Mouse (Mus musculus): Measurements from ENCODE around the gene Aph1b. TPM values are rescaled to one million over a fixed set of nuclear protein-coding genes. Genes with fewer than 3 reads are reported as not detected.
"Not testable (repeated sequence)": the region's sequence is repeated elsewhere in the genome, so short reads cannot be mapped to it uniquely, and the experiment has no call there.

Gene Aph1b
- polyA plus RNA-seq, 1 experiment, result 6.5 TPM

DNA sequence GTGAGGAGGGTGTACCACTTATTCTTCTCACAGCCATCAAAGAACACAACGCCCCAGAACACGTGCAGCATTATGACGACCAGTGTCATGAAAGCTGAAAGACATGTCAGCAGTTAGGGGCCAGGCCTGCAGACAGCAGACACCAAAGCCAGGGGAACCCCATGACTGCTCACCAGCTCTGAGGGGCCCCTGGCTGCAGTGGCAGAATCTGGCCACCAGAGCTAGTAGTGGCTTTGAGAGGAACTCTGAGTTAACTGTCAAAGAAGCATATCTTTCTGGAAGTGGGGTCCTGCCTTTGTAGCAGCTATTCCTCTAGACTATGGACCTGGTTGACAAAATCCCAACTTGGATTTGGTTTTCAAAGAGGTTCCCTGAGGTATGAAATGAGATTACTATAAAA lies 10.7 kb downstream of the Aph1b start:
- not testable (repeated sequence) for H3K36me3 ChIP-seq (ENCODE audit: control insufficient read depth, insufficient read depth, low read length); H3K4me1 ChIP-seq (ENCODE audit: control insufficient read depth, insufficient read depth, low read length); H3K4me3 ChIP-seq (ENCODE audit: insufficient read depth, low read depth, low read length); H3K27me3 ChIP-seq (replicated peaks; ENCODE audit: control insufficient read depth, insufficient read depth, low read length); H3K27ac ChIP-seq (ENCODE audit: insufficient read depth, low read depth, low read length); DNase-seq
- 83% methylated on average over 1 of the region's 3 CpGs for WGBS
- TF ChIP-seq CTCF (conservative IDR thresholded peaks at IDR 0.05; ENCODE audit: insufficient read depth, insufficient read length, low read depth, low read length), result 0 out of 2 replicates have a peak, but pooled peaks have one; percentile 9

DNA sequence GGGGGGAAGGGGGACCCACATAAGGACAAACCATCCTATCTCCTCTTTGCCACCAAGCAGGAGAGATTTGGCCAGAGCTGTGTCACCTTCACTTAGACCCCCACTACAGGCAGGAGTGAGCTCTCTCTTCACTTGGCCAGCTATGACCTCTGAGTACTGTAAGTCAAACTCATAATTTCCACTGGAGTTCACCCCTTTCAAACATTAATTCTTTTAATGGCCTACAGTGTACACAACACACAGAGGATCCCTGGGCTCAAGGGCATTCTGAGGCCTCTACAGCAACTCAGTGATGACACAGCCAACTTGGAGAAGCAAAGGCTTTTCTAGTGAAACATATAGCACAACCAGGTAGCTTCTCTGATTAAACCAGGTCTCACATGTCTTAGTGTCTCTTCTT lies 24.6 kb downstream of the Aph1b start:
- H3K4me1 ChIP-seq (ENCODE audit: control insufficient read depth, insufficient read depth, low read length), result peaks cover 20% of the 10 kb centered on the region
- no peak overlapping the region for H3K4me3 ChIP-seq (ENCODE audit: insufficient read depth, low read depth, low read length)
- peak; percentile 81 for DNase-seq
- peak overlapping the region; percentile 93 for H3K27ac ChIP-seq (ENCODE audit: insufficient read depth, low read depth, low read length)
- H3K27me3 ChIP-seq (replicated peaks; ENCODE audit: control insufficient read depth, insufficient read depth, low read length), result no peaks in the 10 kb centered on the region
- no peaks in the 10 kb centered on the region for H3K36me3 ChIP-seq (ENCODE audit: control insufficient read depth, insufficient read depth, low read length)
- TF ChIP-seq POLR2A (IDR thresholded peaks at IDR 0.05; ENCODE audit: low read depth, low read length) (no peak), CTCF (conservative IDR thresholded peaks at IDR 0.05; ENCODE audit: insufficient read depth, insufficient read length, low read depth, low read length) (no peak)

DNA sequence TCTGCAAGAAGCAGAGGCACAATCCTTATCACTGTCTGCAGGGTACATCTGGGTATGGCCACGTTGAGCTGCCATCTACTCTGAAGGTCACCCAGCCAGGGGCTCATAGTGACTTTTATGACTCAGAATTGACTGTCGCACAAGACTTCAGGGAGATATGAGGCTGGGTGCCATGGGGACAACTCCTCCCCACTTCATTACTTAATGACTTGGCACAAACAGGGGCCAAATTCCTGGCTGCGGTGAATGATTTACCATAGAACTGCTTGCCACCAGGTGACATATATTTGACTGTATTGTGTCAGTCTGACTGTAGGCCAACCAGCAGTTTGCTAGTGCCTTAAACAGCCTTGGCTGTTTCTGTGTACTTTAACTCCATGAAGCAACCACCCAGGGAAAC lies 26.0 kb downstream of the Aph1b start:
- Histone ChIP-seq H3K4me1 (ENCODE audit: control insufficient read depth, insufficient read depth, low read length) (peaks cover 20% of the 10 kb centered on the region), H3K36me3 (ENCODE audit: control insufficient read depth, insufficient read depth, low read length) (no peaks in the 10 kb centered on the region), H3K27me3 (replicated peaks; ENCODE audit: control insufficient read depth, insufficient read depth, low read length) (no peaks in the 10 kb centered on the region), H3K27ac (ENCODE audit: insufficient read depth, low read depth, low read length) (peak overlapping the region; percentile 93), H3K4me3 (ENCODE audit: insufficient read depth, low read depth, low read length) (no peak overlapping the region)
- no peak for TF ChIP-seq POLR2A (IDR thresholded peaks at IDR 0.05; ENCODE audit: low read depth, low read length)
- no peak for TF ChIP-seq CTCF (conservative IDR thresholded peaks at IDR 0.05; ENCODE audit: insufficient read depth, insufficient read length, low read depth, low read length)
- 22% methylated on average over 3 of the region's 3 CpGs for WGBS
- DNase-seq, result peak; percentile 94

DNA sequence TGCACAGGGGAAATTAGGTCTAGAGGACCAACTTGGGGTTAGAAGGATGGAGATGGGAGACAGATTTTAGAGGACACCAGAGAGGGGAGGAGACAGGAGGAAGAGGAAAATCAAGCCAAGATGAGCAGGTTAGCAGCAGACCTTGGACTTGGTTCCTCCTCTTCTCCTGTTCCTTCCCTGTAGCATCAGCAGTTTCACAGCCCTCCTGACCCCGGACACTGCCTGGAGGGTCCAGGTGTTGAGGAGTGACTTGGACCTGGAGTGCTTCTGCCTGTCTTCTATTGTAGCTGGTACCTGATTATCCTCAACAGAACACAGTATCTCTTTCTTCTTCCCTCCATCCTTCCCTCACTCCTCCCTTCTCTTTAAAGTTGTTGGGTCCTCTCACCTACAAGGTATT lies 26.6 kb downstream of the Aph1b start:
- peak; percentile 71 for DNase-seq
- 58% methylated on average over 1 of the region's 1 CpGs for WGBS
- TF ChIP-seq CTCF (conservative IDR thresholded peaks at IDR 0.05; ENCODE audit: insufficient read depth, insufficient read length, low read depth, low read length) (no peak), POLR2A (IDR thresholded peaks at IDR 0.05; ENCODE audit: low read depth, low read length) (no peak)
- Histone ChIP-seq H3K4me1 (ENCODE audit: control insufficient read depth, insufficient read depth, low read length) (peaks cover 20% of the 10 kb centered on the region), H3K36me3 (ENCODE audit: control insufficient read depth, insufficient read depth, low read length) (no peaks in the 10 kb centered on the region), H3K4me3 (ENCODE audit: insufficient read depth, low read depth, low read length) (no peak overlapping the region), H3K27me3 (replicated peaks; ENCODE audit: control insufficient read depth, insufficient read depth, low read length) (no peaks in the 10 kb centered on the region), H3K27ac (ENCODE audit: insufficient read depth, low read depth, low read length) (peak overlapping the region; percentile 89)

DNA sequence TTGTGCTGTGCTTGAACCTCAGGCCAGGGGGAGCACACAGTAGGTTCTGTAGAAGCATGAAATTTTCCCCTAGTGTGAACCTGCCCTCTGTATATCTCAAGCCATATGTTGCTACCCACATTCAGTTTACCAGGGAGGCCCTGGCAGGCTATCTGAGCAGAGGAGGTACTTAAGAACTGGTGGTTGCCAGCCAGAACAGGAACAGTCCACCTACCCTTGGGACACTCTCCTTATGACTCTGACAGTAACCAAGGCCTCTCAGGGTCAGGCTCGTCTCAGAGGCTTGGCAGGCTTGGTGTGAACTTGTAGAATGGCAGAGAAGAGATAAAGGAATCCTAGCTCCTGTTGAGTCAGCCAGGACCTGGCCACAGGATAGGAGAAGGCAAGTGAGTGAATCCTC lies 34.3 kb downstream of the Aph1b start:
- DNase-seq, result peak; percentile 51
- WGBS, result 43% methylated on average over 1 of the region's 1 CpGs
- Histone ChIP-seq H3K27me3 (replicated peaks; ENCODE audit: control insufficient read depth, insufficient read depth, low read length) (no peaks in the 10 kb centered on the region), H3K4me3 (ENCODE audit: insufficient read depth, low read depth, low read length) (no peak overlapping the region), H3K4me1 (ENCODE audit: control insufficient read depth, insufficient read depth, low read length) (peaks cover 4% of the 10 kb centered on the region; the same call in 1 of the 2 replicates), H3K36me3 (ENCODE audit: control insufficient read depth, insufficient read depth, low read length) (no peaks in the 10 kb centered on the region; the same call in 1 of the 2 replicates), H3K27ac (ENCODE audit: insufficient read depth, low read depth, low read length) (peak overlapping the region; percentile 28; the same call in 1 of the 2 replicates)
- no peak for TF ChIP-seq CTCF (conservative IDR thresholded peaks at IDR 0.05; ENCODE audit: insufficient read depth, insufficient read length, low read depth, low read length)

DNA sequence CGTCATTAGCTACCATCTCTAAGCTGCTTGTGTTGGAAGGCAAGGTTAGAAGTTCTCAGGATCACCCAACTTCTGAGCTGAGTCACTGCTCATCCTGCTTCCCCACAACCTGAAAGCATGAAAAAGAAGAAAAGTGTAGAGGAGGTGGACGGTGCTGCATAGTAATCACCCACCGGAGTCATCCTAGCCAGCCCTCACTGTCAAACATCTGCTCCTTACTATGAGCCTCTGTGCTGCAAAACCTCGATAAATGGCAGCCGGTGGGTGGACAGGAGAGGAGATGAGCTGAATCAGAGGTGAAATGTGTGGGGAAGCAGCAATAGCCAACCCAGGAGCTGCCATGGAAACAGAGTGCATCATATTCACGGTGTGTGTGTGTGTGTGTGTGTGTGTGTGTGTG lies 42.4 kb downstream of the Aph1b start:
- WGBS, result 75% methylated on average over 6 of the region's 6 CpGs
- Histone ChIP-seq H3K36me3 (ENCODE audit: control insufficient read depth, insufficient read depth, low read length) (no peaks in the 10 kb centered on the region), H3K27me3 (replicated peaks; ENCODE audit: control insufficient read depth, insufficient read depth, low read length) (no peaks in the 10 kb centered on the region), H3K4me1 (ENCODE audit: control insufficient read depth, insufficient read depth, low read length) (no peaks in the 10 kb centered on the region), H3K27ac (ENCODE audit: insufficient read depth, low read depth, low read length) (no peak overlapping the region), H3K4me3 (ENCODE audit: insufficient read depth, low read depth, low read length) (no peak overlapping the region)
- no peak for DNase-seq
- no peak for TF ChIP-seq CTCF (conservative IDR thresholded peaks at IDR 0.05; ENCODE audit: insufficient read depth, insufficient read length, low read depth, low read length)
- TF ChIP-seq POLR2A (IDR thresholded peaks at IDR 0.05; ENCODE audit: low read depth, low read length), result no peak

DNA sequence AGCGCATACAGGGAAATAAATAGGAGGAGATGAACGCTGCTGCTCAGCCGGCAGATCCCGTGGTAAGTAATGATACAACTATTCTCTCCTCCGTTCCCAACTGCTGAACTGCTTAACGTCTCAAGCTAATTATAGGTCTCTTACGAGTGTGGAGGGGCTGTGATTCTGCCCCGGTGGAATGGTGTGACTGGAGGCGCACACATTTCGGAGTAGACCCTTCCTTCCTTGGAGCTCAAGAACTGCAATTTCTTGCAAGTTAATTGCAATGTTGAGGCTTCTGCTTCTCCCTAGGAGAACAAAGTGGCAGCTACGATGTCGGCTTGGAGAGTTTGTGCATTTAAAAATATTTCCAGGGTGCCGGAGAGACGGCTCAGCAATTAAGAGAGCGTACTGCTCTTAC lies 46.9 kb downstream of the Aph1b start:
- no peak for DNase-seq
- H3K4me1 ChIP-seq (ENCODE audit: control insufficient read depth, insufficient read depth, low read length), result no peaks in the 10 kb centered on the region
- no peaks in the 10 kb centered on the region for H3K27me3 ChIP-seq (replicated peaks; ENCODE audit: control insufficient read depth, insufficient read depth, low read length)
- 87% methylated on average over 15 of the region's 15 CpGs for WGBS
- no peak overlapping the region for H3K27ac ChIP-seq (ENCODE audit: insufficient read depth, low read depth, low read length)
- TF ChIP-seq CTCF (conservative IDR thresholded peaks at IDR 0.05; ENCODE audit: insufficient read depth, insufficient read length, low read depth, low read length), result no peak
- TF ChIP-seq POLR2A (IDR thresholded peaks at IDR 0.05; ENCODE audit: low read depth, low read length), result no peak
- H3K4me3 ChIP-seq (ENCODE audit: insufficient read depth, low read depth, low read length), result no peak overlapping the region
- no peaks in the 10 kb centered on the region for H3K36me3 ChIP-seq (ENCODE audit: control insufficient read depth, insufficient read depth, low read length)

DNA sequence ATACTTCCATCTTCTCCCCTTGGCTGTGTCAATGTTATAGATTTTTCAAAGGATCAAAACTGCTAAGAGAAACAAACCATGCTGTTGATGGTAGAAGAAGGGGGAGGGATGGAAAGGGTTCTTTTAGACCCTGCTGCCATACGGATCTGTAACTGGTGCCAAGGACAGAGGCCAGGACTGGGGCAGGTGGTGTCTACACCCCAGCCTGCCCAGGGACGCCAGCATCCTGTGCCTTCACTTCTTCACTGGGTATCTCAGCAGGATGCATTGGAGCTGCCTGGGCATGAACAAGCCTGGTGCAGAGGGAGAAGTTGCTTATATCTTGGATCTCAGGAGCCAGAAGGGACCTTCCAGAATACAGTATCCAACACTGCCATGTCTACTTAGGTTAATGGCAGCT lies 50.8 kb downstream of the Aph1b start:
- TF ChIP-seq CTCF (conservative IDR thresholded peaks at IDR 0.05; ENCODE audit: insufficient read depth, insufficient read length, low read depth, low read length) (no peak), POLR2A (IDR thresholded peaks at IDR 0.05; ENCODE audit: low read depth, low read length) (no peak)

More for the DNA sequence above, 50.8 kb downstream of the Aph1b start:
- Histone ChIP-seq H3K4me3 (ENCODE audit: insufficient read depth, low read depth, low read length) (no peak overlapping the region), H3K4me1 (ENCODE audit: control insufficient read depth, insufficient read depth, low read length) (peaks cover 3% of the 10 kb centered on the region; the same call in 1 of the 2 replicates), H3K27me3 (replicated peaks; ENCODE audit: control insufficient read depth, insufficient read depth, low read length) (no peaks in the 10 kb centered on the region), H3K36me3 (ENCODE audit: control insufficient read depth, insufficient read depth, low read length) (no peaks in the 10 kb centered on the region), H3K27ac (ENCODE audit: insufficient read depth, low read depth, low read length) (no peak overlapping the region)
- no peak for DNase-seq
- 75% methylated on average over 2 of the region's 2 CpGs for WGBS
